Mouse (Mus musculus): ENCODE results near the gene Nfia.

The Nfia gene

DNA sequence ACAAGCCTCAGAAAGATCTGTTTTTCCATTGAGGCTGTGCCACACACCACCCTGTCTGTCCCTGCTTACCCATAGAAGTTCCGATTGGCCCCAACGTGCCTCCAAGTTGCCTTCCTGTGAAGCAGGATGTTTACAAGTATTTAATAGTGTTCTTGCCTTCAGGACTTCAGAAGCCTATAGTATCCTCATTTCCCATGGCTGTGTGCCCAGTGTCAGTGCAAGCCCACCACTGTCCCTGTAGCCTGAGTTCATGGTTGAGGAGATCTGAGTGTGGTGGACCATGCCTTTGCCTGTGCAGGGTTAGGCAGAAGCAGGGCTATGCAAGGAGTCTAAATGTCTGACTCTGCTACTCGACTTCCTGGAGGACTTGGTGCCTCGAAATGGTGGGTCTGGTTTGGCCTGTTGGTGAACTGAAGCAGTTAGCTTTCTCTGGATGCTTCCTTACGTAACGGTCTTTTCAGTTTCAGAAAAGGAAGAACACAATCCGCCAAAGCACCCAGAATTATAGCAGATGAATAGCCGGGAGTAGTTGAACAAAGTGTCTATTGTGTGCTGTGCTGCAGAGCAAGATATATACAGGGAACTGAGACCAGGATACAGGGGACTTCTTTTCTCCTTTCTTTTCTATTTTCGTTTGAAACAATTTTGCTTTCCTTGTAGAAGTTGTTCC lies 99.4 kb downstream of the Nfia start:
- DNase-seq: peak; percentile 95

DNA sequence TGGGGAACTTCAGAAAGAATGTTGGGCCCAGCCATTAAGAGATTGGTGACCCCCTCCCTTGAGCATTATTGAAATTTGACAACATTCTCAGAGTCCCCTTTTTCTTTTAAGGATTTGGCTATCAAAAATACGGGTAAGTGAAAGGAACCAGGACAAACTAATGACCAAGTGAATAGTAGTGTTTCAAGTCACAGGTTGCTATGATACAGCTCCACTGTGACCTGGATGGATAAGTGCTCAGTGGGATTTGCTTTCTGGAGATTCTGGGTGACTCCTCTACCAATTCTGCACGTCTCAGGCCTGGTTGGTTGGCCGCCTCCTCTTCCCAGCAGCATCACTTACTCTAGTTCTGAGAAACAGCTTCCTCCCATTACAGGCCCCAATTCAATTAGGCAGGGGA lies 102.4 kb downstream of the Nfia start:
- no peak for DNase-seq

DNA sequence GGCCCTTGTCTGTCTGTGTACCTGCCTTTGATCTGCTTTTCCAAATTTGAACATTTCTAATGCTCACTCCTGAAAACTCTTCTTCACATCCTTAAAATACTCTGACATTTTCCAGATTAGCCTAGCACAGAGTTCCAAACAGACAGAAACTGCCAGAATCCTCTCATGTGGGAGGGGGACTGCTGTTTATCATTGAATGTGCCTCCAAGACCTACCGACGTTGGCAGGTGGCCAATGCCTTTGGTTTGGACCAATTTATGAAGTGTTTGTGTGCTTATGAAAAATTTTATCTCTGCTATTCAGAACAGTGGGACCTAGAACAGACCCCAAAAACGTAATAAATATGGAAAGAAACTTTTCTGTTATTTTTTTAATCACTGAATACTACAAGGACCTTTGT lies 103.4 kb downstream of the Nfia start:
- DNase-seq: peak; percentile 86

DNA sequence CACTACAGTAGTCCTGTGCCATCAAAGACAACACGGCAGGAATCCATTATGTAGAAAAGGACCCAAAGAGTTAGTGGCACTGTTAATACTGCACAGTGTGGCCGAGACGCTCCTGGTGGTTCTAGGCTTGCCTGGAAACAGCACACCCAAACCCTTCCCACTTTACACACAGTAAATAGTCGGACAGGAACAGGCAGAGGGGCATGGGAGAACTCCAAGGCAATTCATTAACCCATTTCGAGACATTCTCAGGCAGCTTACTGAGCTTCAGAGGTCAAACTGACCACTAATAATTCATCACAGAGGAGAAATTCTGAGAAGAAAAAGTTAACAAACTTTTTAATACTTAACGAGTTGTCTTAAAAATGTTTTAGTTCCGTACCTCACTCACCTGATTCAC lies 107.2 kb downstream of the Nfia start:
- no peak for DNase-seq

DNA sequence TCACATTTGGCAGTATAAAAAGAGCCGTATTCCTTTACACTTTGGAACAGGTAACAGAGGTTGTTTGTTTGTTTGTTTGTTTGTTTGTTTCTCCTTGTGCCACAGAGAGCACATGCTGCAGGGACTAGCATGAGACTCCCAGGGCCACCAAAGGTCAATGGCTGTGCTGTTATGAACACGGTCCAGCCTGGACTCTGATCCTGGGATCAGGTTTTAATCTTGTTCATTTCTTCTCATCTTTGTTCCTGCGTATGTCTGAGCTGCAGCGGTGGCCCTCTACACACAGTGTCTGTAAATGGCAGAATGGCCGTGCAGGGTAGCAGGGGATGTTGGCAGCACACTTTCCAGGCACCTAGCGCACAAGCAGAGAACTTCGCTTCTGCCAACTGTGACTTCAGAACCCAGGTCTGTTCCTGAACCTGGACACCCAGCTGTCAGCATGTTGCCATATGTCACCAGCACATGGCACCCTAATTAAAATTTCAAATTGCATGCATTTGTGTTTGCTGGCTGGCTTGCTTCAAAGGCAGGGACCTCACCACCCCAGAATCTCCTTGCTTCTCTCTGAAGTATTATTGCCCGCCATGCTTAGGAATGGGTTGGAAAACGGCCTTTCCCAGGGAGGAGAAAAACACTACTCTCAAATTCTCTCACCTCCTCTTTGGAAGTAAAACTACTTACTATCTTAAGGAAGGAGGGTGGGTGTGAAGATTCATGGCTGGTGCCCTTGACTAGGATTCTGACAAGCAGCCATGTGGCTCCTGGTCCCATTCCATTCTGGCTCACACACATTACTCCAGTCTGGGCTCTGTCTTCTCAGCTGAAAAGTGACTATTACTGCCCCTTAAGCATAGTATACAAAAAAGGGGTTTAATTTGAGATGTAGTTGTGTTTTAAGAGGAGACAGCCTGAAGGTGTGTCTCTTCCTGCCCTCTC lies 107.9 kb downstream of the Nfia start:
- DNase-seq: peak; percentile 88

DNA sequence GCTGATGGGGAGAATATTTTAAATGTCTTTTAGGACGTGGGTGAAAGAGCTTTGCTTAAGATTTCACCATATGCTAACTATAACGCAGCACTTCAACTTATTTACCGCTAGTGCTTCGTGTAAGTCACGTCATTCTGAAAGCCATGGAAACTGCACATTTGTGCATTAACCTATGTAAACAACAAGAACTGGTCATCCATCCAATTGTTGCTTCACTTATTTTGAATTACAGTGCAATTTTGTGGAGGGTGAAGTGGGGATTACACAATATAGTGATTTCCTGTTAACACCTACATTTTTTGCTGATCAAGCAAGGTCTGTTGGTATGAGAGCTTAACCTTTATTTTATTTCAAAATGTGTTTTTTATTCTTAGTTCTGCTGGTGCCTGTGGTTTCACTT lies 113.0 kb downstream of the Nfia start:
- no peak for DNase-seq

DNA sequence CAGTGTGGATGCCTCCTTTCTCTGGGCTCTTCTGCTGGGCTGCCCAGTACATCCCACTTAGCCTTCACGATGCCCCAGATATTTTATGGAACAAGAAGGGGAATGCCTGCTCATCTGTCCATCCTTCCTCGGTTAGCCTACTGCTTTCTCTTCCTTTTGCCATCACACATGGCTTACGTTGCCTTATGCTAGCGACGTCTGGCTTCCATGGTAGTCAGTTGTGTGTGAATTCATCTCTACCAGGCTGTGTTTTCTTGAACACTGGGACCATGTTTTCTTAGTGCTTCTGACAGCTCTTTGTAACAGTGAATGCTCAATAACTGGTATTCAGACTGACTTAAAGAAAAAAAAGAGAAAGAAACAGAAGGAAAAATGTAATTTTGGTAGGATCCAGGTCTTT lies 113.7 kb downstream of the Nfia start:
- peak; percentile 72 for DNase-seq

DNA sequence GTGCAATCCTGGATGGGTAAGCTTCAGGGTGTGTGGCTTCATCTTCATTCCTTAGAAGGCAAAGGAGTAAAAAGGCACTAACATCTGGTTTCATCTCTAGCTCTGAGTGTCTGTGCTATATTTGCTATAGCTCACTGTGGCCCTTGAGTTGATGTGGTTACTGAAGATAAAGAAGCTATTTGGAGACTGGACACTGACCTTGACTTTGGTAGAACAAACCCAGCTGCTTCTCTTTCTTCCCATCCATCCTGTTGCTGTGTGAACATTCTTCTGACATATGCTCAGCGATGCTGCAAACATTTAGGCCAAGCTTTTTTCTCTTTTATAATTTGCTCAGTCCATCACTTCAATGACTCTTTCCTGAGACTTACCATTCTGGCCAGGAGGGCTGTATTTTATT lies 114.7 kb downstream of the Nfia start:
- peak; percentile 84 for DNase-seq

DNA sequence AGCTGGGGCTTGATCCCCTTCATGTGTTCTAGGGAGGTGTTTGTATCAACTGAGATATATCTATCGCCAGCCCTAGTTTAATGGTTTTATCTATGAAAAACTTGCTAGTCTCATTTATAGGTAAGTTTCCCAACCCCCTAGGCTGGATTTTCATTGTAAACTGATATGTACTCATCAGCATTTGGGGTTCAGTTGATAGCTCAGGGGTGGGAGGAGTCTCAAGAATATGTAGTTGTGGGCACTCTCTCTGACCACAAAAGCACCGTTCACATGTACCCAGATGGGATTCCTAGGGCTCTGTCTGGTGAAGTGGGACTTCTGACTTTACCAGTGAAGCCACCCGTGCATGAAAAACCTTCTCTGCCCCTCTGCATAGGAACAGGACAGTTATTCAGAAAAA lies 118.5 kb downstream of the Nfia start:
- peak; percentile 71 for DNase-seq

DNA sequence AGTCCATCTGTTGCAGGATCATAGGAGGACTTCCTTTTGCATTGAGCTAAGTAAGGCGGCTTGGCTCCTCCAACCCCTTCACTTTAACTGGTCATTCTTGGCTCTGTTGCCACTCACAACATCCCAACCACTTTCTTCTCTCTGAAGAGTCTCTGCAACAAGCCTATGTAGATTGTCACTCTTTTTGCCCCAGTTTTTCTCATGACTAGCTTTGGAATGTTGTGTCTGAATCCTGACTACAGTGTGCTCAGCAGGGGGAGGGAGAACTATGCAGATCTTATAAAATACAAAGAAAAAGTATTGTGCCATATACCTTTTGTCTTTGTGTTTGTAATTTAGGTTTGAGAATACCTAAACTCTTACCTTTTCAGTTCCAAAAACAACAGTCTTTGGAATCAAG lies 119.1 kb downstream of the Nfia start:
- DNase-seq: no peak

DNA sequence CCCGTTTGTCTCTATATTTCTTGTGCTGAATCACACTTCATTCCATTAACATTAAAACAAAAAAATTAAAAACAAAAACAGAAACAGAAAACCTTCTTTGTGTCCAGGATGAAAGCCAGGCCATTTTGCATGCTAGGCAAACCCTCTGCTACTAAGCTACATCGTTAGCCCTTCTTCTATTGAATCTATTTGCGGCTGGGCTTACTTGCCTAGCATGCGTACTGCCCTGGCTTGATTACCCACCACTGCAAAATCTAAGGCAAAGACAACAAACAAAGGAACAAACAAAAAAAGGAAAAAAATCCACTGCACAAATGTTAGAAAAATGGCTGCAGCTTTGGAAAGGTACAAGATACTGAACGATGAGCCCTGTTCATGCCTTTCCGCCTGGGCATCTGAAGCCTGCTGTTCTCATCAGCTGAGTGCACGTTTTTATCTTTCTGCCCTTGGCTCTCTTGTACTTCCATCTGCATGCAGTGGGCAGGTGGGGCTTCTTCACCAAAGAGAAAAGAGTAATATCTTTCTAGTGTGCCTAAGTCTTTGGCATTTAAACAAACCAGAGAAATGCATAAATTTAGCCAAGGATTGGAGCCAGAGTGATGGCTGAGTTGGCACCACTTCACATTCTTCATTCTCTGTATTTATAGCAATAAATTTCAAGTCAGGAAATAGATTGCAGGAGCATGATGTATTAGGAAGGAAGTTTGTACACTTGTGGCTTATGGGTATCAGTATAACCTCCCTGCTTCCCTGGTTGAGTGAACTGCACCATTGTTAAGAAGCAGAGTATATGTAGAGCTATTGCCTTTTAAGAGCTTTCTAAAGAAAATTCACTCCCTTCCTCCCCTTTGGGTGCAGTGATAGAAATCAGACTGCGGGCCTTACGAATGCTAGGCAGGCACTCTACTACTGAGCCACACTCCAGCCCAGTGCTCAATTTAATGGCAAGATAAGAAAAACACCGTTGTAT lies 121.7 kb downstream of the Nfia start:
- DNase-seq: peak; percentile 74

DNA sequence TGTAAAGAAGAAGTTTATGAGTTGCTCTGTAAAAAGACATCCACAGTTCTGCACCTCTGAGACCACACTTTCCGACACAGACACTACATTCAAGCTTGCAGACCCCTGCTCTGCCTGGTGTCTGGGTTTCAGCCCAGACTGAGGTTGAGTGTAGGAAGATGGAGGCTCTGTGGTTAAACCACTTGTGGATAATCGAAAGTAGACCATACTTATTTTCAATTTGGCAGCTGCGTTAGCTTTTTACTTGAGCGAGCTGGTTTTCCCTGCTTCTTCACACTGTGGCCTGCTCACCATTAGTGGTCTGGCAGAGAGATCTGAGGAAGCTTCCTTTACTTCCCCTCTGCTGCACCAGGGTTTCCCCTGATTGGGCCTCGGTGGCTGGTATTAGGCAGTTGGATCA lies 123.4 kb downstream of the Nfia start:
- DNase-seq: peak; percentile 75

DNA sequence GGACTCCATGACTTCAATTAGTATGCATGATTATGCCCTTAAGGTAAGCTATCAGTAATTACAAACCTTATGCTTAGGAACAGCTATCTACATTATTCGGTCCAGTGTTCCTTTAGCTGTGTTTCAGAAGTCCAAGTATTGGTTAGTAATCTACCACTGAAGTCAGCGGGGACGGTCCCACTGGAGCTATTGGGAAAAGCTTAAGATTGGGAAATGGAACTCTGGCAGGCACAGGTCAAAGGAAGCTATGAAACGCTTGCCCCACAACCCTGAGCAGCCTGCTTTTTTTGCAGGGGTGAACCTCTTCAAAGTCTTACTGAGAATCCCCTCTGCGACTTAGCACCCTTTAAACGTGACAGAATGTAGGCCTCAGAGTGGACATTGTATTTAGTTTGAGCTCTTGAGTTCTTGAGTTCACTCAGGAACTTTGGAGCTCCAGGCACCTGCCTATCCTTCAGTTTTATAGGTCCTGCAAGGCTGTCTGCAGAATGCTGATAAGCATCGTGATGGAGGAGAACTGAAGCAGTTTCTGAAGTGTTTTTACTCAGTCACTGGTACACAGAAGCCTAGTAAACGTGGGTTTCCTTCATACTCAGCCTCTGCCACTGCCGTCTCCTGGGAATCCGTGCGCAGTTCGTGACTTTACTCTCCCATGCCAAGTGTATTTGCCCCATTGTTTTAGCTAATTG lies 127.9 kb downstream of the Nfia start:
- peak; percentile 85 for DNase-seq

DNA sequence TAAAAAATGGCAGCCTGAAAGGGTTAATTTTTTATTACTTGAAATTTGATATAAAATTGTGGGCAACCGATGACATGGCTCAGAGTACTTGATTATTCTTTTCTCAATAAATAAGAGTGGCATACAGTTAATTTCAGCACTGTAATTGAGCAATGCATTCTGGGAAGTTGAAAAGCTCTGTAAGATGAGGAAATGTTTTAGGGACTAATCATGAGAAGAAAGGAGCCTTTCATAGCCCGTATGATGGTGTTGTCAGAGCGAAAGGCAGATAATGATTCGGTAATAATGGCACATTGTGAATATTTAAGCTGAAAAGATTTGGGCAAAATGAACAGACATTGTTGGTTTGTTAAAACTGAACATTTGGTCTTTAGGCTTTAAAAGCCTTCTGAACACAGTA lies 133.3 kb downstream of the Nfia start:
- peak; percentile 22 for DNase-seq

DNA sequence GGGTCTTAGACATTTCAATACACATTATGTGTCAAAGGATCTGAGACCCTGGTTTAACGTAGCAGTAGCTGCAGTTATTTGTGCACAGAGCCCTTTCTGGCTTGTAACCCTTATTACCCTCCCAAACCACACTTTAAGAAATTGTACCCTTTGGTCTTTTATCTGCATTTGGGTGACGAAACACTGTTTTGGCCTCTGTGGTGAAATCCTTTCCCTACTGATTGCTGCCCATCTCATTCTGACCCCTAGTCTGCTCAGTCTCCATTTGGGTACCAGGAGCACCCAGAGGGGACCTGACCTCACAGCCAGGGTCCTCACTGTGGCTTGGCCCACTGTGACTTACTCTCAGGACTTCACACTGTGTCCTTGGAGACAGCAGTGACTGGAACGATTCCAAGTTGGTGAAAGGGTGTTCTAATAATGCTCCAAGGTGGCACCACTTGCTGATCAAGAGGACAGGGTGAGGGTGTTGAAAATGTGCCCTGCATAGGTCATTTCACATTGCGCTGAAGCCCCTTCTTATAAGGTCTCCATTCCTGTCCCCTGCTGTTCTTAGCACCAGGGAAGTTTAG lies 136.1 kb downstream of the Nfia start:
- DNase-seq: peak; percentile 95

DNA sequence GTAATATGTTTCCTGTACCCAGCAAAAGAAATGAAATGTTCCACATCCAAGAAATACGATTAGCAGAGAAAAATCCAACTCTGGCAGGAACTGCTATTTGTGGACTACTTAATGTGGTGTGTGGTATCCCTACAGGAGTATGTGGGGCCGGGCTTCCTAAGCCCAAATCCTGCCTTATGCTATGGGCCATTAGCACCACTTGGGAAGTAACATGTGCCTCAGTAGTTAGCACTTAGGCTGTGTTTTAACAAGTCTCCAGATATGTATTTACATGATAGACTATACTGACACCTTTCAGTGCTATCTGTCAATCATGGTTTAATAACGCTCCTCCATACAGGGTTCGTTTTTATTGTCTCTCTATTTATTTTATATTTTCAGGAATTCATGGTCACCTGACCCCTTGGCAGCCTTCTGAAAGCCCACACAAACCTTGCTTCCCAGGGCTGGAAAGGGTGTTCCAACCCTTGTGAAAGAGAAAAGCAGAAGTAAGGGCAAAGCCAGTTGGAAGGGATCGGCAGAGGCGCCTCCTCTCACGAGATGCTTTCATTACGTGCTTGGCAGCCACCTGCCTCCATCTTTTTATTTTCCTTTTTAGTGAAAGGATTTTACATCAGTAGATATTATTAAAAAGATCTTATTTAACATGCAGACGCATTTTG lies 137.7 kb downstream of the Nfia start:
- no peak for DNase-seq

DNA sequence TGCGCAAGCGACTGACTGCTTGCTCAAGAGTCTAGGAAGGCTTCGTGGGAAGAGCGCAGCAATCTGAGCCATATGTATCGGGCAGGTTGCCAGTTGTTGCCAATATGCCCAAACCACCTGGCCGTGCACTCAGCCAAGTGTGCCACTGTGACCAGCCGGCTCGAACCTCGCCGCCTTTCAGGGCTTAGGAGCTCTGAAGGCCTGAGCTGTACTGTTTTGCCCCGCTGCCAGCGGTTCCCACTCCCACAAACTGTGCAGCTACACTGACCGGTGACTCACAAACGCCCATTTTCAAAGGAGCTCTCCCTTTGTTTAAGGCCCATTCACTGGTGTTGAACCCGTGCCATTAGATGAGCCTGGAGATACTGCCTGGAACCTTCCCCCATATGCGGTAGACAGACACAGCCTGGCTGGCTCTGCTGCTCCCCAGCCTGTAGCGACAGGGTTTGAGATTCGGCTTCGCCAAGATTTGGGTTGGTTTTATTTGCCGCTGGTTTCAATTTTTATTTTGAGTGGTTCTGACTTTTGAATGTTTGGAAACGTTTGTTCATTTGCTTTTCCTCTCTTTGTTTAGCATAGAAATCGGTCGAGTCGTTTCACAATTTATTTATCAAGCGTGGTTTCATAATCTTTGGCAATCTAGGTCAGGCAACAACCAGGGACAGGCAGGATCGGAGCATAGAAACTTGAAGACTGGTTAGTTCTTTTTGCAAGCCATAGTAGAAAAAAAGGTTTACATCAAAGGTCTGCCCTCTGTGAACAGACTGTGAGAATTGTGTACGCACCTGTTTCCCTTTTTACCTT lies 138.4 kb downstream of the Nfia start:
- peak; percentile 90 for DNase-seq

DNA sequence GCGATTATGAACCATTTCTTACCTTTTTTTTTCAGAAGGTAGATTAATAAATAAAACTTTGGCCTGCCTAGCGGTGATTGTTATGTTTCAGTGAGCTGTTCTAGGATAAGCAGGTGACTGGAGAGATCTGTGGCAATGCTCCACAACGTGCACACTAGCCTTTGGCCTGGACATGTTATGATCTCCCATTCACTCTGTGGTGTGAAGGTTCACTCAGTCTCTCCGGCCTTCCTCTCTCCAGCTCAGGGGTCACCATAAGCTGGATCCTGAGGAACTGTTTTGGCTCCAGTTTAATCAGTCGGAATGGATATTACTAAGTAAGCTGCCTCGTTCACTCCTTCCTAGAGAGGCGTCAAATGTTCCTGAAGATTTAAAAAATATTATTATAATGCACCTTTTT lies 139.2 kb downstream of the Nfia start:
- DNase-seq: peak; percentile 89

DNA sequence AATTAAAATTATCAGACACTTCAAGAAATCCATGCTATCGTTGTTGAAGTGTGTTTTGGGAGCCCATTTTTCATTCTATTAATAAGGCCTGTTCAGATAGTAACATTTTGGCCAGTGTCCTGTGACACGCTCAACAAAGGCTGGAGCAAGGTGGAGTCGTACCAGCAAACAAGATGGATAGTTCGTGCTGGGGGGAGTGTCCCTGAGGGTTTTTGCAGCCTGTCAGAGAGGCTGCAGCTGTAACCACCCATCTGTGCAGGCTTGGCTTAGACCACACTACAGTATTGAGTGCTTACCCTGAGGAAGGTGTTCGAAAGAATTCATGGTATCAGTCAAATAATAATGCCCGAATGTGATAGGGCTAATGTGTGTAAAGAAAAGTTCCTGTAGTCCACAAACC lies 139.6 kb downstream of the Nfia start:
- DNase-seq: peak; percentile 94

DNA sequence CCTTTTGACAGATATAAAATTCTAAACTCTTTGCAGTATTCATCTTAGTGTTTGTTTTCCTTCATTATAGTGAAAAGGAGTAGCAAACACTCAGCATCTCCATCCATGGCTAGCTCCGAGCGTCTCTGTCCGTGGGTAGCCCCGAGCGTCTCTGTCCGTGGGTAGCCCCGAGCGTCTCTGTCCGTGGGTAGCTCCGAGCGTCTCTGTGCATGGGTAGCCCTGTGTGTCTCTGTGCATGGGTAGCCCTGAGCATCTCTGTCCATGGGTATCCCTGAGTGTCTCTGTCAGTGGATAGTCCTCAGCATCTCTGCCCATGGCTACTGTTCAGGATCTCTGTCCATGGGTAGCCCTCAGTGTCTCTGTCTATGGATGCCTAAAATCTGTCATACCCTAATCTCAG lies 140.0 kb downstream of the Nfia start:
- peak; percentile 90 for DNase-seq

DNA sequence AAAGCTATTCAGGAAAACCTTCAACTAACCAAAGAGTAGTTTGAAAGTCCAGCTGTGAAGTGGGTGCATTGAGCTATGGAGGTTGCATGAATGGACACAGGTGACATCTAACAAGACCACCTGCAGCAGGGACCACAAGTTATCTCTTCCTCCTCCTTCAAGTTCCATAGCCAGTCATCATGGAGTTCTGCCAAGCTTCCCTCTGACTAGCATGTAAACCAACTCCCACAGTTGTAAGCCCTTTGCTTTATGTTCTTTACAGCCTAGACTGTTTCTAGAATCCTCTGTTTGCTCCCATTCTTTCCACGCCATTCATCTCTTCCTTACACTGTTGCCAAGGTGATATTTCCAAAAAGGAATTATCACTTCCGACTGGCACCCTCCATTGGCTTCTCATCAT lies 141.8 kb downstream of the Nfia start:
- peak; percentile 84 for DNase-seq
